Mouse (Mus musculus): ENCODE measurements around the gene Sobp. TPM values are rescaled to one million over a fixed set of nuclear protein-coding genes. Genes with fewer than 3 reads are reported as not detected.

The Sobp gene
- polyA plus RNA-seq, 1 experiment = not detected

GRCm38 (mm10) chr10:43143173-43143572, 31.2 kb downstream of the Sobp start:
- 92% methylated on average over 9 of the region's 9 CpGs for WGBS
- Histone ChIP-seq H3K4me3 (ENCODE audit: insufficient read depth, low read depth, low read length) (no peak overlapping the region), H3K4me1 (ENCODE audit: control insufficient read depth, insufficient read depth, low read length) (no peaks in the 10 kb centered on the region), H3K27ac (ENCODE audit: insufficient read depth, low read depth, low read length) (no peak overlapping the region)
- no peak for TF ChIP-seq POLR2A (IDR thresholded peaks at IDR 0.05; ENCODE audit: insufficient read depth, low read depth, low read length)
- no peak for TF ChIP-seq CTCF (IDR thresholded peaks at IDR 0.05; ENCODE audit: insufficient read depth, low read depth, low read length)

DNA sequence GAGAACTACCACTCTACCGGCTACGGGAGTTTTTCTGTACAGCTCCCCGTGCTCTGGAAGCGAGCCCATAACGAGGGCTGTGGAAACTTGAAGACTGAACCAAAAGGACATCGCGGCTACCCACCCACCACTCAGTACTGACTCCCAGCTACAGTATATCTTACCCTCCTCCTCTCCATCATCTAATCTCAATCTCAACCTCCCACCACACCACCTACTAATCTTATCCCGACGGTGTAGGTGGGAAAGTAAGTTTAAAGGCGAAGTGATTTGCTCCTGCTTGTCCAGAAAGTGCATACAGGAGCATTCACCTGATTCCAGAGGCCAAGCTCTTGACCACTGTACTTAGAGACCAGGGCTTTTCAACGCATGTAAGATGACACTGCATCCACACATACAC, 40.3 kb downstream of the Sobp start:
- H3K27ac ChIP-seq (ENCODE audit: insufficient read depth, low read depth, low read length) = no peak overlapping the region
- WGBS = 83% methylated on average over 11 of the region's 11 CpGs
- no peak for TF ChIP-seq CTCF (IDR thresholded peaks at IDR 0.05; ENCODE audit: insufficient read depth, low read depth, low read length)

DNA sequence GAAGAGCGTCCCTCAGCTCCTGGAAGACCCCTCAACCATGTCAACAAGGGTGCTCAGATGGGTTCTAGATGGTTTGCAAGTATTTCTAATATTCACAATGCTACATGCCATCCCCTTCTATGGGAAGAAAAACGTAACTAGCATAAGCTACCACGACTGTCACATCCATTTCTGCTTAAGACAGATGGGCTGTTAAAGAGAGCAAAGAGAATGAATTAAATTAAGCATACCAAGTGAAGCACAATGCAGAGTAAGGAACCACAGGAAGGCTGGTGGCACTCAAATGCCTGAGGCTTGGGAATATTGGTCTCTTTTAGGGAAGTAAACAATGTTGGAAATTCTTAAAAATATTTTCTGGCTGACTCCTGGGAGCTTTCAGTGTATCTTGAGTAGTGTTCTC, 45.6 kb downstream of the Sobp start:
- Histone ChIP-seq H3K4me1 (ENCODE audit: control insufficient read depth, insufficient read depth, low read length) (peaks cover 5% of the 10 kb centered on the region; the same call in 1 of the 2 replicates), H3K4me3 (ENCODE audit: insufficient read depth, low read depth, low read length) (no peak overlapping the region), H3K27ac (ENCODE audit: insufficient read depth, low read depth, low read length) (no peak overlapping the region)
- TF ChIP-seq CTCF (IDR thresholded peaks at IDR 0.05; ENCODE audit: insufficient read depth, low read depth, low read length) (no peak), POLR2A (IDR thresholded peaks at IDR 0.05; ENCODE audit: insufficient read depth, low read depth, low read length) (no peak)
- WGBS = 74% methylated on average over 3 of the region's 3 CpGs

More for the DNA sequence above, 40.3 kb downstream of the Sobp start:
- no peak overlapping the region for H3K4me3 ChIP-seq (ENCODE audit: insufficient read depth, low read depth, low read length)
- no peaks in the 10 kb centered on the region for H3K4me1 ChIP-seq (ENCODE audit: control insufficient read depth, insufficient read depth, low read length)

DNA sequence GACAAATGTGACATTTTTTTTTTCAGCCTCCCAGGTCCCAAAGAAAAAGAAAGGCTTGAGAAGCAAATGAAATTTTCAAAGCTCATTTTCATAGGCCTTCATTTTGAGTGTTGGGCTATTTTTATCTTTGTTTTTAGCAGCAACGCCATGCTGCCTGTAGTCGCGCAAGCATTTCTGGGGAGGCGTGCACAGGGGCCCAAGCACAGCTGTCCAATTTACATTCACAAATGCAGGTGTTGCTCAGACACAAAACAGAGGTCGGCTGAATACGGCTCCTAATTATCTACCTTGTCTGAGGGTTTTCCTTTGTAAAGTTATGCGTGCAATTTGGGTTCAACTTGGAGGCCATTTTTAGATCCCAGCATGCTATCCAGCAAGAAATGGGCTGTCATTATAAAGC, 49.8 kb downstream of the Sobp start:
- peaks cover 11% of the 10 kb centered on the region for H3K4me1 ChIP-seq (ENCODE audit: control insufficient read depth, insufficient read depth, low read length)
- 41% methylated on average over 7 of the region's 7 CpGs for WGBS
- no peak overlapping the region for H3K27ac ChIP-seq (ENCODE audit: insufficient read depth, low read depth, low read length)
- TF ChIP-seq POLR2A (IDR thresholded peaks at IDR 0.05; ENCODE audit: insufficient read depth, low read depth, low read length) (no peak), CTCF (IDR thresholded peaks at IDR 0.05; ENCODE audit: insufficient read depth, low read depth, low read length) (no peak)
- no peak overlapping the region for H3K4me3 ChIP-seq (ENCODE audit: insufficient read depth, low read depth, low read length)

DNA sequence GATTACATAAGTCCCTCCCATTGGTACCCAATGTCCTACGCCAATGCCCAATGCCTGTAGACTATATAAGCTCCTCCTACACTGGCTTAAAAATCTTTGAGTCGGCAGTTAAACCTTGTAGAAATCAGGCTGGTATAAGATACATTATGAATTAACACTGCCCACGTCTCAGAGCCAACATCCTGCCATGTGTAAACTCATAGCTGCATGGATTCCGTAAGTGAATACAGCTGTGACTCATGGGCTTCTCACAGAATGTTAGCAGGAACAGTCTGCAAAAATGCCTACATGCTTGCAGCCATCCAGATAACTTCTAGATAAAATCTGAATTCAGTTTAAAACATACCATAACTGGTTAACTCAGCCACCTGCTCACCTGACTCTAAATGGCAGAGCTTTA, 50.2 kb downstream of the Sobp start:
- TF ChIP-seq CTCF (IDR thresholded peaks at IDR 0.05; ENCODE audit: insufficient read depth, low read depth, low read length) (no peak), POLR2A (IDR thresholded peaks at IDR 0.05; ENCODE audit: insufficient read depth, low read depth, low read length) (no peak)

GRCm38 (mm10) chr10:43123422-43123821, 50.9 kb downstream of the Sobp start:
- Histone ChIP-seq H3K4me3 (ENCODE audit: insufficient read depth, low read depth, low read length) (no peak overlapping the region), H3K27ac (ENCODE audit: insufficient read depth, low read depth, low read length) (no peak overlapping the region), H3K4me1 (ENCODE audit: control insufficient read depth, insufficient read depth, low read length) (peaks cover 10% of the 10 kb centered on the region)
- 91% methylated on average over 6 of the region's 6 CpGs for WGBS
- no peak for TF ChIP-seq POLR2A (IDR thresholded peaks at IDR 0.05; ENCODE audit: insufficient read depth, low read depth, low read length)
- no peak for TF ChIP-seq CTCF (IDR thresholded peaks at IDR 0.05; ENCODE audit: insufficient read depth, low read depth, low read length)

More for the DNA sequence above, 50.2 kb downstream of the Sobp start:
- Histone ChIP-seq H3K4me1 (ENCODE audit: control insufficient read depth, insufficient read depth, low read length) (peaks cover 11% of the 10 kb centered on the region), H3K27ac (ENCODE audit: insufficient read depth, low read depth, low read length) (no peak overlapping the region), H3K4me3 (ENCODE audit: insufficient read depth, low read depth, low read length) (no peak overlapping the region)
- WGBS = 59% methylated on average over 4 of the region's 4 CpGs

DNA sequence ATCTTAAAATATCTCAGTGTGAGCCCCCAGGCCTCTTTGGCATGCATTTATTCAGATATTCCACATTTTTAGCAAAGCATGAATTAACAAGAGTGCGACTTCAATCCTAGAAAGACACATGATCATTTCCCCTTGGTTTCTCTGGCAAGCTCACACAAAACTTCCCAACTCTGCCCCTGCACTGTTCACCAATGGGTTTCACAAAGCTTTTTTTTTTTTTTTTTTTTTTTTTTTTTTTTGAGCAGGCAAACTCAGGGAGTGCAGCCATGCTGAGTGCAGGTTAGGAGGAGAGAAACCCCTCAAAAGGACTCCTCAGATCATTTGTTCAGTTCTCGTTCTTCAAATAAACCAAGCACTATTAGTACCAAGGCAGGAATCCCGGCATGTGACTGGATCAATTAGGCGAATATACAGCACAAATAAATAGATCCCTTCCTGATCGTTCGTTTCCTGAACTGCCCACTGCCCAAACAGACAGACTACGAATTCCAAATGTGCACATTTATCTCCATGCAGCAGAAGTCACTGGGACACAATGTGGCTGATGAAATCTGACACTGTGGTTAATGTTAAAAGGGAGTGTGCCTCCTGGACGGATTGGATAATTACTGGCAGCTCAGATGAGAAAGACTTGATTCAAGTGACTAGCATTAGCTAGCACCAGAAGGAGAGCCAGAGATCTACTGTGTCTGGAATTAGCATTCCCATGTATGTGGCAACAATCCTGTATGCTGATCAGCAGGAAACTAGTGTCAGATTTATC, 53.5 kb downstream of the Sobp start:
- H3K4me3 ChIP-seq (ENCODE audit: insufficient read depth, low read depth, low read length) = no peak overlapping the region
- H3K4me1 ChIP-seq (ENCODE audit: control insufficient read depth, insufficient read depth, low read length) = peaks cover 13% of the 10 kb centered on the region
- H3K27ac ChIP-seq (ENCODE audit: insufficient read depth, low read depth, low read length) = no peak overlapping the region
- no peak for TF ChIP-seq POLR2A (IDR thresholded peaks at IDR 0.05; ENCODE audit: insufficient read depth, low read depth, low read length)
- no peak for TF ChIP-seq CTCF (IDR thresholded peaks at IDR 0.05; ENCODE audit: insufficient read depth, low read depth, low read length)
- 62% methylated on average over 8 of the region's 8 CpGs for WGBS

DNA sequence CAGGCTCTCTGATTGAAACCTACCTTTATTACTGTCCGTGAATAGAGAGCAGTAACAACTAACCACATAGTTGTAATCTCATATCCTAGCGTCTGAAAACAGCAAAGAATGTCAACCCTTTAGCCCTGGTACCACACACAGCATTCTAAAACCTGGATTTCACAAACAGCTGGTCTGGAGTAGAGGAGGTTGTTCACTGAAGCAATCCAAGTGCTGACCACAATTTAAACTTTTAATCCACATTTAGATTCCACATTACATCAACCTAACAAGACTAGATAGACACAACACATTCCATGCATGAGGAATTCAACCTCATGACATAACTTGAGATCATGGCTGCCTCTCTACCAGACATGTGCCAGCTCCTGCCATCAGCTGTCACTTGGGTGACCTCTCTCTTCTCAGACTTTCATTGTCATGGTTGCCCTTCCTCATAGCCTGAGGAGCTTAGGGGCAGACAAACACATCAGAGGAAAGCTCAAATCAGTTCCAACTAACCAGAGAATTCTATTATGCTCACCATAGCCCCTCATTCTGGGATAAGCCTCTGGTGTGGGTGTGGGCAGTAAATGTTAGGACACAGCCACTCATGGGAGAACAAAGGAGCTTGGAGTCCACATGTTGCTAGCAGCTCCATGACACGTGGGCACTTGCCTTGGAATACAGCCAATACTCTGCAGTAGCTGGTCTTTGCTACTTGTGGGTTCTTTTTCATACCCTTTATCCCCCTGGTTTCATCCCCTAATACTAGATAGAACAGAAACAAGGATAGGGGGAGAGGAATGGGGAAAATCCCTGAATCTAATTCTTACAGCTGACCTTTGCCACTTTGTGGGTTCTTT, 58.0 kb downstream of the Sobp start:
- Histone ChIP-seq H3K27ac (ENCODE audit: insufficient read depth, low read depth, low read length) (no peak overlapping the region), H3K4me3 (ENCODE audit: insufficient read depth, low read depth, low read length) (no peak overlapping the region), H3K4me1 (ENCODE audit: control insufficient read depth, insufficient read depth, low read length) (peaks cover 7% of the 10 kb centered on the region)
- 71% methylated on average over 3 of the region's 3 CpGs for WGBS
- TF ChIP-seq POLR2A (IDR thresholded peaks at IDR 0.05; ENCODE audit: insufficient read depth, low read depth, low read length) (no peak), CTCF (IDR thresholded peaks at IDR 0.05; ENCODE audit: insufficient read depth, low read depth, low read length) (no peak)

DNA sequence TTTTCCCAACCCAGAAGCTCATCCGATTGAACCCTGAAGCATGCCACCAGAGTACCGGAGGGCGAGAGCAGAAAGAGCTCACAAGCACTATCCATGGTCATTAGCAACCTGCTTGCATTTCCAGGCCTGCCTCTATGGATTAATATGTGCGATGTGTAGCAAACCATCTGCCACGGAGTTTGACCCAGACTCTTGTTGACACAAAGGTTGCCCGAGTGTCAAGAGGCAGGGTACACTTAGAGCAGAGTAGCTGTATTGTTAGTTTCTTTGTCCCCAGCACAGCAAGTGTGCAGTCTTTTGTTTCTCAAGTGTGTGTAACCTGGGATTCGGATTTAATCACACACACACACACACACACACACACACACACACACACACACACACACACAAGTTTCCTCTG, 62.0 kb downstream of the Sobp start:
- H3K4me1 ChIP-seq (ENCODE audit: control insufficient read depth, insufficient read depth, low read length) = peaks cover 7% of the 10 kb centered on the region
- no peak for TF ChIP-seq POLR2A (IDR thresholded peaks at IDR 0.05; ENCODE audit: insufficient read depth, low read depth, low read length)
- WGBS = 63% methylated on average over 7 of the region's 7 CpGs
- H3K4me3 ChIP-seq (ENCODE audit: insufficient read depth, low read depth, low read length) = no peak overlapping the region
- no peak overlapping the region for H3K27ac ChIP-seq (ENCODE audit: insufficient read depth, low read depth, low read length)

Measured in olfactory bulb, adult 2 months (tissue).